Mouse (Mus musculus): ENCODE measurements around the gene Iqcj. TPM values are rescaled to one million over a fixed set of nuclear protein-coding genes. Genes with fewer than 3 reads are reported as not detected.

Iqcj gene
- polyA plus RNA-seq (2015; fragmentation: Nextera tagmentation; extraction: Ambion mirVana), result not detected in 2 replicates

- H3K9ac ChIP-seq, result no peak within 1 kb of the TSS
- H3K9me3 ChIP-seq, result no peaks in the 10 kb centered on the region
- ATAC-seq (ENCODE audit: extremely low read depth, insufficient number of reproducible peaks, low FRiP score, low TSS enrichment), result no peak
- no peak within 1 kb of the TSS for H3K4me2 ChIP-seq
- H3K4me1 ChIP-seq, result no peaks in the 10 kb centered on the region
- H3K27me3 ChIP-seq (replicated peaks), result no peaks in the 10 kb centered on the region
- H3K27ac ChIP-seq (replicated peaks), result no peak within 1 kb of the TSS
- 67% methylated on average over 15 of the region's 15 CpGs for WGBS
- H3K36me3 ChIP-seq, result no peaks in the 10 kb centered on the region
- H3K4me3 ChIP-seq, result no peak within 1 kb of the TSS
Measured at GRCm38 (mm10) chr3:67892026-67892705, at the start of gene Iqcj, which contains the start of gene Iqschfp. TSS of gene Iqcj (plus strand) at chr3:67892220. TSS of gene Iqschfp (plus strand) at chr3:67892232.

GRCm38 (mm10) chr3:67852397-67852796, 39.6 kb upstream of the Iqcj start:
- WGBS, result 71% methylated on average over 5 of the region's 5 CpGs
- Histone ChIP-seq H3K4me3 (no peak overlapping the region), H3K4me1 (no peaks in the 10 kb centered on the region), H3K27ac (replicated peaks) (no peak overlapping the region), H3K9me3 (no peaks in the 10 kb centered on the region), H3K36me3 (no peaks in the 10 kb centered on the region), H3K9ac (no peak overlapping the region), H3K27me3 (replicated peaks) (no peaks in the 10 kb centered on the region), H3K4me2 (no peak overlapping the region)
- no peak for ATAC-seq (ENCODE audit: extremely low read depth, insufficient number of reproducible peaks, low FRiP score, low TSS enrichment)

GRCm38 (mm10) chr3:67861524-67861923, 30.5 kb upstream of the Iqcj start:
- 75% methylated on average over 3 of the region's 3 CpGs for WGBS
- Histone ChIP-seq H3K9me3 (no peaks in the 10 kb centered on the region), H3K4me1 (no peaks in the 10 kb centered on the region), H3K27ac (replicated peaks) (no peak overlapping the region), H3K4me2 (no peak overlapping the region), H3K36me3 (no peaks in the 10 kb centered on the region), H3K27me3 (replicated peaks) (no peaks in the 10 kb centered on the region), H3K9ac (no peak overlapping the region), H3K4me3 (no peak overlapping the region)
- ATAC-seq (ENCODE audit: extremely low read depth, insufficient number of reproducible peaks, low FRiP score, low TSS enrichment), result no peak

- no peaks in the 10 kb centered on the region for H3K36me3 ChIP-seq
- 74% methylated on average over 13 of the region's 13 CpGs for WGBS
Measured at GRCm38 (mm10) chr3:67867420-67868065, 24.5 kb upstream of the Iqcj start.

GRCm38 (mm10) chr3:67869424-67869823, 22.6 kb upstream of the Iqcj start:
- no peak for ATAC-seq (ENCODE audit: extremely low read depth, insufficient number of reproducible peaks, low FRiP score, low TSS enrichment)
- Histone ChIP-seq H3K9ac (no peak overlapping the region), H3K27me3 (replicated peaks) (no peaks in the 10 kb centered on the region), H3K4me2 (no peak overlapping the region), H3K9me3 (no peaks in the 10 kb centered on the region), H3K4me1 (no peaks in the 10 kb centered on the region), H3K4me3 (no peak overlapping the region), H3K27ac (replicated peaks) (no peak overlapping the region), H3K36me3 (no peaks in the 10 kb centered on the region)
- 78% methylated on average over 1 of the region's 1 CpGs for WGBS

More at GRCm38 (mm10) chr3:67867420-67868065, 24.5 kb upstream of the Iqcj start:
- H3K27ac ChIP-seq (replicated peaks), result no peak overlapping the region
- no peaks in the 10 kb centered on the region for H3K27me3 ChIP-seq (replicated peaks)
- H3K9ac ChIP-seq, result no peak overlapping the region
- no peak overlapping the region for H3K4me2 ChIP-seq
- no peak overlapping the region for H3K4me3 ChIP-seq
- no peak for ATAC-seq (ENCODE audit: extremely low read depth, insufficient number of reproducible peaks, low FRiP score, low TSS enrichment)
- H3K9me3 ChIP-seq, result no peaks in the 10 kb centered on the region
- no peaks in the 10 kb centered on the region for H3K4me1 ChIP-seq

GRCm38 (mm10) chr3:67877253-67877652, 14.8 kb upstream of the Iqcj start:
- H3K4me2 ChIP-seq, result no peak overlapping the region
- H3K4me3 ChIP-seq, result no peak overlapping the region
- no peak for ATAC-seq (ENCODE audit: extremely low read depth, insufficient number of reproducible peaks, low FRiP score, low TSS enrichment)
- no peak overlapping the region for H3K27ac ChIP-seq (replicated peaks)
- 67% methylated on average over 4 of the region's 4 CpGs for WGBS
- H3K36me3 ChIP-seq, result no peaks in the 10 kb centered on the region
- no peak overlapping the region for H3K9ac ChIP-seq
- H3K27me3 ChIP-seq (replicated peaks), result no peaks in the 10 kb centered on the region
- no peaks in the 10 kb centered on the region for H3K9me3 ChIP-seq
- H3K4me1 ChIP-seq, result no peaks in the 10 kb centered on the region

- H3K9me3 ChIP-seq, result no peaks in the 10 kb centered on the region
- no peak overlapping the region for H3K27ac ChIP-seq (replicated peaks)
- H3K9ac ChIP-seq, result no peak overlapping the region
- WGBS, result 73% methylated on average over 3 of the region's 3 CpGs
- H3K4me1 ChIP-seq, result no peaks in the 10 kb centered on the region
- H3K36me3 ChIP-seq, result no peaks in the 10 kb centered on the region
- H3K4me3 ChIP-seq, result no peak overlapping the region
- no peaks in the 10 kb centered on the region for H3K27me3 ChIP-seq (replicated peaks)
- no peak overlapping the region for H3K4me2 ChIP-seq
- no peak for ATAC-seq (ENCODE audit: extremely low read depth, insufficient number of reproducible peaks, low FRiP score, low TSS enrichment)
Measured at GRCm38 (mm10) chr3:67884335-67884734, 7.7 kb upstream of the Iqcj start.

GRCm38 (mm10) chr3:67886176-67886575, 5.8 kb upstream of the Iqcj start:
- 72% methylated on average over 1 of the region's 1 CpGs for WGBS
- H3K27ac ChIP-seq (replicated peaks), result no peak overlapping the region
- no peak overlapping the region for H3K9ac ChIP-seq
- no peak overlapping the region for H3K4me2 ChIP-seq
- H3K27me3 ChIP-seq (replicated peaks), result no peaks in the 10 kb centered on the region
- H3K9me3 ChIP-seq, result no peaks in the 10 kb centered on the region
- ATAC-seq (ENCODE audit: extremely low read depth, insufficient number of reproducible peaks, low FRiP score, low TSS enrichment), result no peak
- no peaks in the 10 kb centered on the region for H3K36me3 ChIP-seq
- H3K4me1 ChIP-seq, result no peaks in the 10 kb centered on the region
- H3K4me3 ChIP-seq, result no peak overlapping the region

GRCm38 (mm10) chr3:67887251-67887650, 4.8 kb upstream of the Iqcj start:
- no peak for ATAC-seq (ENCODE audit: extremely low read depth, insufficient number of reproducible peaks, low FRiP score, low TSS enrichment)
- Histone ChIP-seq H3K36me3 (no peaks in the 10 kb centered on the region), H3K4me2 (no peak overlapping the region), H3K27me3 (replicated peaks) (no peaks in the 10 kb centered on the region), H3K9ac (no peak overlapping the region), H3K27ac (replicated peaks) (no peak overlapping the region), H3K4me3 (no peak overlapping the region), H3K4me1 (no peaks in the 10 kb centered on the region), H3K9me3 (no peaks in the 10 kb centered on the region)

GRCm38 (mm10) chr3:67892768-67893167, 748 bp downstream of the Iqcj start:
- no peak for ATAC-seq (ENCODE audit: extremely low read depth, insufficient number of reproducible peaks, low FRiP score, low TSS enrichment)
- no peak overlapping the region for H3K27ac ChIP-seq (replicated peaks)
- WGBS, result 84% methylated on average over 10 of the region's 10 CpGs

GRCm38 (mm10) chr3:67902517-67902916, 10.5 kb downstream of the Iqcj start:
- no peak for ATAC-seq (ENCODE audit: extremely low read depth, insufficient number of reproducible peaks, low FRiP score, low TSS enrichment)
- H3K4me3 ChIP-seq, result no peak overlapping the region
- no peaks in the 10 kb centered on the region for H3K36me3 ChIP-seq
- H3K9me3 ChIP-seq, result no peaks in the 10 kb centered on the region
- WGBS, result 71% methylated on average over 4 of the region's 4 CpGs
- no peak overlapping the region for H3K27ac ChIP-seq (replicated peaks)
- no peak overlapping the region for H3K4me2 ChIP-seq
- H3K9ac ChIP-seq, result no peak overlapping the region
- H3K27me3 ChIP-seq (replicated peaks), result no peaks in the 10 kb centered on the region
- H3K4me1 ChIP-seq, result no peaks in the 10 kb centered on the region

More at GRCm38 (mm10) chr3:67892768-67893167, 748 bp downstream of the Iqcj start:
- no peak overlapping the region for H3K4me3 ChIP-seq
- H3K4me2 ChIP-seq, result no peak overlapping the region
- no peaks in the 10 kb centered on the region for H3K27me3 ChIP-seq (replicated peaks)
- H3K9me3 ChIP-seq, result no peaks in the 10 kb centered on the region
- no peak overlapping the region for H3K9ac ChIP-seq
- no peaks in the 10 kb centered on the region for H3K36me3 ChIP-seq
- H3K4me1 ChIP-seq, result no peaks in the 10 kb centered on the region

GRCm38 (mm10) chr3:67908586-67908985, 16.6 kb downstream of the Iqcj start:
- no peaks in the 10 kb centered on the region for H3K9me3 ChIP-seq

More at GRCm38 (mm10) chr3:67908586-67908985, 16.6 kb downstream of the Iqcj start:
- Histone ChIP-seq H3K4me1 (no peaks in the 10 kb centered on the region), H3K9ac (no peak overlapping the region), H3K27me3 (replicated peaks) (no peaks in the 10 kb centered on the region), H3K4me3 (no peak overlapping the region), H3K27ac (replicated peaks) (no peak overlapping the region), H3K36me3 (no peaks in the 10 kb centered on the region), H3K4me2 (no peak overlapping the region)
- no peak for ATAC-seq (ENCODE audit: extremely low read depth, insufficient number of reproducible peaks, low FRiP score, low TSS enrichment)
- 79% methylated on average over 2 of the region's 2 CpGs for WGBS

Measured in heart, embryonic 13.5 days (tissue).